Mouse (Mus musculus) fibroblast of lung, adult 2 months (primary cell): Measurements from ENCODE around the gene Fbxw9.
A peak's percentile ranks its signal among the peaks of the same experiment; 100 is the strongest.
"Not testable (repeated sequence)": the region's sequence is repeated elsewhere in the genome, so short reads cannot be mapped to it uniquely, and the experiment has no call there.

Experiments
- DNase-seq: peaks from one replicate; pipeline ENCODE4 v3.0.0-alpha.2; 2011; ENCODE audit warnings: low read depth

Fbxw9 gene

GRCm38 (mm10) chr8:85037366-85037680 is 22.5 kb upstream of the Fbxw9 start:
- DNase-seq, result no peak

GRCm38 (mm10) chr8:85037681-85038531 is 21.9 kb upstream of the Fbxw9 start:
- DNase-seq, result no peak

- no peak for DNase-seq
Observed at GRCm38 (mm10) chr8:85043619-85044018, 16.2 kb upstream of the Fbxw9 start.

GRCm38 (mm10) chr8:85057367-85057766 is 2.5 kb upstream of the Fbxw9 start:
- no peak for DNase-seq

GRCm38 (mm10) chr8:85062603-85063002 is 2.7 kb downstream of the Fbxw9 start:
- DNase-seq, result no peak

- no peak for DNase-seq
Observed at GRCm38 (mm10) chr8:85065213-85065612, 5.4 kb downstream of the Fbxw9 start.

- no peak for DNase-seq
Observed at GRCm38 (mm10) chr8:85067155-85067554, 7.3 kb downstream of the Fbxw9 start.

- DNase-seq, result no peak
Observed at GRCm38 (mm10) chr8:85067982-85068381, 8.1 kb downstream of the Fbxw9 start, which contains the start of gene Gm5741. Gene Gm5741 (minus strand): TSS chr8:85067982.

GRCm38 (mm10) chr8:85071041-85071440 is 11.2 kb downstream of the Fbxw9 start:
- DNase-seq, result no peak

GRCm38 (mm10) chr8:85071514-85072281 is 11.8 kb downstream of the Fbxw9 start, which contains the start of gene Dhps:
Gene Dhps (plus strand): TSS chr8:85071757.
- DNase-seq, result peak; percentile 78

GRCm38 (mm10) chr8:85072364-85072929 is 12.6 kb downstream of the Fbxw9 start:
- no peak for DNase-seq

GRCm38 (mm10) chr8:85073041-85073612 is 13.3 kb downstream of the Fbxw9 start:
- no peak for DNase-seq

GRCm38 (mm10) chr8:85074167-85074566 is 14.3 kb downstream of the Fbxw9 start:
- no peak for DNase-seq

GRCm38 (mm10) chr8:85074617-85075016 is 14.8 kb downstream of the Fbxw9 start:
- DNase-seq, result no peak

- DNase-seq, result no peak
Observed at GRCm38 (mm10) chr8:85076001-85076400, 16.1 kb downstream of the Fbxw9 start.

- DNase-seq, result no peak
Observed at GRCm38 (mm10) chr8:85076993-85077392, 17.1 kb downstream of the Fbxw9 start.

GRCm38 (mm10) chr8:85080214-85080531 is 20.3 kb downstream of the Fbxw9 start:
- no peak for DNase-seq

- no peak for DNase-seq
Observed at GRCm38 (mm10) chr8:85080532-85081215, 20.8 kb downstream of the Fbxw9 start, which contains the start of gene Wdr83os. Gene Wdr83os (plus strand): TSS chr8:85080740.

GRCm38 (mm10) chr8:85081216-85081555 is 21.3 kb downstream of the Fbxw9 start, which contains the start of gene Wdr83:
Gene Wdr83 (minus strand): TSS chr8:85081306.
- no peak for DNase-seq

- DNase-seq, result not testable (repeated sequence)
Observed at GRCm38 (mm10) chr8:85082169-85082568, 22.3 kb downstream of the Fbxw9 start.

GRCm38 (mm10) chr8:85083108-85083813 is 23.4 kb downstream of the Fbxw9 start, which contains the start of gene Man2b1:
Gene Man2b1 (plus strand): TSS chr8:85083270.
- peak; percentile 82 for DNase-seq
